Mouse (Mus musculus) embryonic fibroblast, embryonic 13.5 days (primary cell): ENCODE measurements at regions not wholly inside any gene's neighbourhood (a gene's known extent, or its start where the extent isn't known, plus 50 kb on each side); places are given as distances from the start of the nearest gene placed in this dataset.

Experiments used
- CTCF ChIP-seq: IDR thresholded peaks from 2 replicates; pipeline ENCODE4 v1.5.1; 2011; ENCODE audit warnings: mild to moderate bottlenecking, control low read depth, low read length, moderate library complexity, borderline replicate concordance; ENCODE audit not compliant: insufficient read depth
- POLR2A ChIP-seq: IDR thresholded peaks from 2 replicates; pipeline ENCODE4 v1.6.1; 2011; ENCODE audit warnings: low read depth, mild to moderate bottlenecking, control low read depth, low read length, moderate library complexity

GRCm38 (mm10) chr13:54304251-54304650 is 66.9 kb upstream of the Cplx2 start:
- TF ChIP-seq CTCF = no peak
- TF ChIP-seq POLR2A = no peak
